14 mouse cellular contexts compared by ENCODE assay signal in genomic region chr5:122611651-122612050, GRCm38 (mm10). TPM values are rescaled to one million over a fixed set of nuclear protein-coding genes. Genes with fewer than 3 reads are reported as not detected.
DNase-seq lines count a peak whose midpoint lies in the region; ATAC-seq lines count a peak whose summit lies in the region.
"Had no signal": no experiment of that assay in that cellular context is flagged by ENCODE, and none has a peak within 500 bp of the region (broad histone marks: within the 10 kb centered on the region; RNA-seq: fewer than 3 reads in every experiment).

No protein-coding gene starts in this region.

- 0 out of 2 replicates have a peak overlapping the region, but pooled peaks have one; percentile 12 for H3K9ac ChIP-seq in kidney, embryonic 14.5 days (ENCODE audit: low read depth, low read length)
- no peak overlapping the region for H3K9ac ChIP-seq in embryonic facial prominence, embryonic 14.5 days (ENCODE audit: low read depth, low read length)
- H3K9ac ChIP-seq: intestine, embryonic 15.5 days had no signal

- no peaks in the 10 kb centered on the region for H3K27me3 ChIP-seq in kidney, embryonic 14.5 days (ENCODE audit: control insufficient read depth, insufficient read depth, low read length)
- no peaks in the 10 kb centered on the region for H3K27me3 ChIP-seq in embryonic facial prominence, embryonic 14.5 days (replicated peaks; ENCODE audit: control insufficient read depth, insufficient read depth, low read length)
- H3K27me3 ChIP-seq: intestine, embryonic 15.5 days had no signal

- H3K36me3 ChIP-seq in kidney, embryonic 14.5 days (ENCODE audit: control insufficient read depth, insufficient read depth, low read length) = peaks cover 24% of the 10 kb centered on the region; the same call in 1 of the 2 replicates
- H3K36me3 ChIP-seq in embryonic facial prominence, embryonic 14.5 days (ENCODE audit: control insufficient read depth, insufficient read depth, low read length) = peaks cover 24% of the 10 kb centered on the region

- ATAC-seq in kidney, embryonic 14.5 days (ENCODE audit: low FRiP score, low TSS enrichment) = no peak
- no peak for ATAC-seq in embryonic facial prominence, embryonic 14.5 days (ENCODE audit: low read depth)
- ATAC-seq: intestine, embryonic 15.5 days had no signal

- peak; percentile 21 for DNase-seq in adrenal gland, postnatal 10 days
- DNase-seq in adrenal gland, postnatal 4 days (ENCODE audit: low spot score in 2 of 2) = no peak
- DNase-seq in kidney, adult 9 months = no peak
- no peak for DNase-seq in embryonic facial prominence, embryonic 14.5 days (ENCODE audit: low spot score)
- peak; percentile 61 for DNase-seq in lung, postnatal 25 days (ENCODE audit: low spot score)
- no peak for DNase-seq in urinary bladder, adult 18-20 months (ENCODE audit: low spot score in 2 of 2)
- DNase-seq in thymus, postnatal 36 days = no peak
- DNase-seq: adrenal gland, adult 8-10 months; cerebellum, postnatal 10 days; right cerebral cortex, postnatal 14 days had no signal

- 50% methylated on average over 5 of the region's 5 CpGs for WGBS in kidney, embryonic 14.5 days
- WGBS in embryonic facial prominence, embryonic 14.5 days = 31% methylated on average over 5 of the region's 5 CpGs

- H3K4me2 ChIP-seq in kidney, embryonic 14.5 days (replicated peaks; ENCODE audit: low read depth, low read length) = no peak overlapping the region
- H3K4me2 ChIP-seq in embryonic facial prominence, embryonic 14.5 days (ENCODE audit: low read depth, low read length) = 0 out of 2 replicates have a peak overlapping the region, but pooled peaks have one; percentile 7
- H3K4me2 ChIP-seq: intestine, embryonic 15.5 days had no signal

- no peaks in the 10 kb centered on the region for H3K9me3 ChIP-seq in kidney, embryonic 14.5 days (ENCODE audit: control insufficient read depth, low read length)
- H3K9me3 ChIP-seq in embryonic facial prominence, embryonic 14.5 days (ENCODE audit: control insufficient read depth, low read length) = no peaks in the 10 kb centered on the region
- H3K9me3 ChIP-seq: G1E; intestine, embryonic 15.5 days had no signal

- no peak overlapping the region for H3K4me3 ChIP-seq in kidney, embryonic 14.5 days (ENCODE audit: low read length)
- H3K4me3 ChIP-seq in embryonic facial prominence, embryonic 14.5 days (ENCODE audit: low read depth, low read length) = no peak overlapping the region
- H3K4me3 ChIP-seq: intestine, embryonic 15.5 days; left cerebral cortex, adult 2 months had no signal

- H3K4me1 ChIP-seq in kidney, embryonic 14.5 days (ENCODE audit: control insufficient read depth, insufficient read depth, low read length) = peaks cover 3% of the 10 kb centered on the region
- H3K4me1 ChIP-seq in embryonic facial prominence, embryonic 14.5 days (ENCODE audit: control insufficient read depth, insufficient read depth, low read length) = peaks cover 21% of the 10 kb centered on the region
- H3K4me1 ChIP-seq: intestine, embryonic 15.5 days had no signal

- H3K27ac ChIP-seq in kidney, embryonic 14.5 days (ENCODE audit: low read depth, low read length) = peak overlapping the region; percentile 42; the same call in 1 of the 2 replicates
- H3K27ac ChIP-seq in embryonic facial prominence, embryonic 14.5 days (replicated peaks; ENCODE audit: low read depth, low read length) = peak overlapping the region; percentile 74
- H3K27ac ChIP-seq: intestine, embryonic 15.5 days; left cerebral cortex, adult 2 months had no signal

RNA-seq across cellular contexts. Expression of gene Ift81, which starts 2.7 kb away (rescaled TPM):
- 10 to 100 TPM; 19.0 to 20.4 TPM for total RNA-seq in adrenal gland, postnatal 10 days (2021)
- total RNA-seq in adrenal gland, postnatal 4 days (2021) = 10 to 100 TPM; 20.2 to 24.3 TPM
- polyA plus RNA-seq in kidney, embryonic 14.5 days (2014; fragmentation: Nextera tagmentation; extraction: Ambion mirVana) = 34.1 and 46.0 TPM in 2 replicates
- polyA plus RNA-seq in embryonic facial prominence, embryonic 14.5 days (2014; fragmentation: Nextera tagmentation; extraction: Ambion mirVana) = 36.7 and 38.7 TPM in 2 replicates

RNA-seq across cellular contexts. Expression of gene P2rx7, which starts 32.1 kb away (rescaled TPM):
- total RNA-seq in adrenal gland, postnatal 10 days (2021) = 1 to 10 TPM; 3.2 to 5.1 TPM
- 1 to 10 TPM; 4.0 to 4.6 TPM for total RNA-seq in adrenal gland, postnatal 4 days (2021)
- 0.56 and 1.1 TPM in 2 replicates for polyA plus RNA-seq in kidney, embryonic 14.5 days (2014; fragmentation: Nextera tagmentation; extraction: Ambion mirVana)
- 2.1 and 2.3 TPM in 2 replicates for polyA plus RNA-seq in embryonic facial prominence, embryonic 14.5 days (2014; fragmentation: Nextera tagmentation; extraction: Ambion mirVana)

Comparison
In these comparisons a context has a peak if more than half of its experiments do, and no peak if none do; other contexts are left out.
1. DNase-seq: peak in adrenal gland, postnatal 10 days (single experiment) and lung, postnatal 25 days (single experiment); none in adrenal gland, postnatal 4 days (0 of 2), kidney, adult 9 months (single experiment), embryonic facial prominence, embryonic 14.5 days (single experiment), urinary bladder, adult 18-20 months (0 of 2) and thymus, postnatal 36 days (0 of 2).